ENCODE assay signal across 7 mouse cellular contexts in the genomic region with DNA sequence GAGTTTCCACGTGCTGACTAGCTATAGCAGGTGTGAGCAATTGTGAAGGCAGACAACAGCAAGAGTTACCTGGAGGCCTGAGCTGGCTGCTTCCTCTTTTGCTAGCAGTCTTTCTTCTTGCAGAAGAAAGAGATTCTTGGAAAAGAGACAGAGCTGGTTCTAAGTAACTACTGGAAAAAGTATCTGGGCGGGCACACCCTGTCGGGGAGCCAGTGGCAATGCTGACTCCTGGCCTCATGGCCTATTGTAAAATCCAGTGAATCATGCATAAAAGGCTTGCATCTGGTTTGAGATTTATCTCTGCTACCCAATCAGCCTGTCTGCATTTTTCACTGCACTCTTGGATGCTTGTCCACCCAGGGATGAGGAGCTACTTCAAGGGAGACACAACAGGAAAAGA.
"Had no signal": no experiment of that assay in that cellular context is flagged by ENCODE, and none has a peak within 500 bp of the region (broad histone marks: within the 10 kb centered on the region; RNA-seq: fewer than 3 reads in every experiment).

No protein-coding gene starts in this region.

- DNase-seq: kidney, postnatal 25 days; lung, embryonic 14.5 days; lung, postnatal 10 days; lung, postnatal 4 days; right cerebral cortex, postnatal 14 days; thymus, adult 2 months; thymus, postnatal 25 days had no signal
